Mouse (Mus musculus): ENCODE data around the gene Pgap3. TPM values are rescaled to one million over a fixed set of nuclear protein-coding genes. Genes with fewer than 3 reads are reported as not detected.
"Not testable (repeated sequence)": the region's sequence is repeated elsewhere in the genome, so short reads cannot be mapped to it uniquely, and the experiment has no call there.

The Pgap3 gene
- polyA plus RNA-seq, 3 experiments from 2014 or later: 7.0 to 8.2 (median 7.2) TPM

DNA sequence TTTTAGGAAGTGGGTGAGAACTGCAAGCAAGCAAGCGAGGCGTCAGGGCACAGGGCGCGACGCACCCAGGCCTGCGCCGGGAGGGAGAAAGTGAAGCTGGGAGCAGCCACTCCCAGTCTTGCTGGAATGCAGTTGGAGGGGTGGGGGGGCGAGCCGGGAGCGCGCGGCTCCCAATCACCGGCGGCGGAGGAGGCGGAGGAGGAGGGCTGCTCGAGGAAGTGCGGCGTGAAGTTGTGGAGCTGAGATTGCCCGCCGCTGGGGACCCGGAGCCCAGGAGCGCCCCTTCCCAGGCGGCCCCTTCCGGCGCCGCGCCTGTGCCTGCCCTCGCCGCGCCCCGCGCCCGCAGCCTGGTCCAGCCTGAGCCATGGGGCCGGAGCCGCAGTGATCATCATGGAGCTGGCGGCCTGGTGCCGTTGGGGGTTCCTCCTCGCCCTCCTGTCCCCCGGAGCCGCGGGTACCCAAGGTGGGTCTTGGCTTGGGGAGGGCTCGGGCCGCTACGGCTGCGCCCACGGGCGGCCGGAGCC, 12.0 kb upstream of the Pgap3 start, which contains the start of gene Erbb2:
Gene Erbb2, plus strand, starts transcription at position 198 of the 524 bp plus-strand sequence.
- no peak for ATAC-seq

DNA sequence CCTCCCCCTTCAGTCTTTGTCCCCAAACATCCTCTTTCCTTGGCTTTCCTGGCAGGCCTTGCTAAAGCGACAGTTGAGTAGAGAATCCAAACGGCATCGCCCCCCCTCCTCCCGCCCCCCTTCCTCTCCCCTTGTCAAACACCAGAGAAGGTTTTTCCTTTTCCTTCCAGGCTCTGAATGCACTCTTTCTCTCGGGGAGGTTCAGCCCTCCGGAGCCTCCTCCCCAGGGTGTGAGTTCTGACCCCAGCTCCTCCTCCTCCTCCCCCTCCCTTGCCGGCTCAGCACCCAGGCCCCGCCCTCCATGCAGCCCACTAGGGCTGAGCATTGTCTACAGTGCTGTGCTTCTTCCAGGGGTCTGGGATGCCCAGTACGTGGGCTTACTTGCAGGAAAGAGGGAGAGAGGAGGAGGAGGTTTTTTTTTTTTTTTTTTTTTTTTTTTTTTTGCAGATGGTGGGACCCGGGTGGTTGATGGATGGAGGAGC, 9.1 kb upstream of the Pgap3 start:
- ATAC-seq: no peak

DNA sequence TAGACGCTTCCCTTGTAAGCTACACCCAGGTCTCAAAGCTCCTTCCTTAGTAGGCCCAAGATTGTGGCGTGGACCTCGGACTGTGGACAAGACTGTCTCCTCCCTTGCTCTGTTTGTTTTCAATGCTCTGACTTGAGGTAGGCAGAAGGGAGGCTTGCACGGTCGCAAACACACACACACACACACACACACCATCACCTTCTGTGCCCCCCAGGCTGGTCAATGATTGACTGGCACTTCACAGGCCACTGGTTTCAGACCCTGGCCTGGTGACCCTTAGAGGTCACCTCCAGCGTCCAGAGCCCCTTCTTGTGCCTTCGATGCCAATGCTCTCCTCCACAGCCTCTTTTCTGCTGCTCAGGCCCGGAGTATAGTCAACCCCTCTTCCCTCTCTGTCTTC, 8.6 kb upstream of the Pgap3 start:
- no peak for ATAC-seq

DNA sequence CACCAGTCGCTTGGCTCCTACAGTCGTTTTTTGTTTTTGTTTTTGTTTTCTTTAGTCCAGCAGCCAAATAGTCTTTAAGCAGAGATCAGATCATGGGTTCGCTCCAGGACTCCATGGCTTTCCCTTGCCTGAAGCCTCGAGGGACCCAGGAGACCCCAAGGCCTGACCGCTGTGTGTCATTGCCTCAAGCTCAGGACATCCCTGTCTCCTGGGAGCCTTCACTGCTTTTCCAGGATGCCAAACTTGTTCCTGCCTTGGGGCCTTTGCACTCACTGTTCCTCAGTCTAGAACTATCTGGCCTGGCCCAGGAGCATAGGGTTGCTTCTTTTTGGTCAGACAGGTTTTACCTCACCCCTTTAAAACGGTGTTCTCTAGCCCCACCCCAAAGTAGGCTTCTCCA, 6.3 kb upstream of the Pgap3 start:
- no peak for ATAC-seq

DNA sequence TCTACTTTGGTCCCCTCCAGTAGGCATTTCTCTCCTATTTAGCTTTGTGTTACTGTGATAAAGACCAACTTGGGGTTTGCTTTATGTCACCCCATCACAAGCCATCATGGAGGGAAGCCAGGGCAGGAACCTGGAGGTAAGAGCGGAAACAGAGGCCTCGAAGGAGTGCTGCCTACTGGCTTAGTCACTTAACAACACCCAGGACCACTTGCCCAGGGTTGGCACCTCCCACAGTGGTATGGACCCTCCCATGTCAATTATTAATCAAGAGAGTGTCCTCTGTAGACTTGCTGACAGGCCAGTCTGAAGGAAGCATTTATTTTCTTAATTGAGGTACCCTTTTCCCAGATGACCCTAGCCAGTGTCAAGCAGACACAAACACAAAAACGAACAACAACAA, 526 bp upstream of the Pgap3 start:
- peak; percentile 22 for ATAC-seq

DNA sequence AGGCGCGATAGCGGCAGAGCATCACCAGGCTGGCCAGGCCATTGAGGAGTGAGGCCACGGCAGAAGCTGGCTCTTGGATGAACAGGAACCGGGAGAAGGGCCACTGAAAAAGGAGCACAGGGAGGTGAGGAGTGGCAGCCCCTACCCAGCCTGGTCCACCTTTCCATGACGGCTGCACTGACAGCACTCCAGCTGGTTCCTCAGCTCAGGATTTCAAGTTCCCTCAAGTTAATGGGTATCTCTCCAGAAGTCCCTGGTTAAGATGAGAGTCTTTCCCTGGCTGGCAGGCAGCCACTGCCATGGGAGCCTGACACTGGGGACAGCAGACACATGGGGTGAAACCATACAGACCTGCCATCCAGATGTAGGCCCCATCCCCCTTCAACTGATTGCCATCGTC, 2.3 kb downstream of the Pgap3 start:
- no peak for ATAC-seq

DNA sequence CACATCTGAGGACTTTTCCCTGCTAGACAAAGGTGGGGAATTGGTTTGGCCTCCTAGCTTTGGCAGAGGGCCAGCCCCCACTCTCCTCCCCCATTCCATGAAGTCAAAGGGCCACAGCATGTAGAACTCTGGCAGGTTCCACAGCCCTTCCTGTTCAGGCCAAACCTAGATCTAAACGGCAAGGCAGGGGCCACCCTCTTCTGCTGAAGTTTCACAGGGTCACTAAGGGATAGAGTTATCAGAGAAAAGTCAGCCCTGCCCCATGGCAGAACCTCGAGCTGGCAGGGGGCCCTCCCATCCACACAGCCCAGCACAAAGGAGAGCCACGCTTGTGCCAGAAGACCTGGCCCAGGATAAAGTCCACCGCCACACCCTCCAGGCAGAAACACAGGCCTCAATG, 5.2 kb downstream of the Pgap3 start:
- ATAC-seq: no peak

DNA sequence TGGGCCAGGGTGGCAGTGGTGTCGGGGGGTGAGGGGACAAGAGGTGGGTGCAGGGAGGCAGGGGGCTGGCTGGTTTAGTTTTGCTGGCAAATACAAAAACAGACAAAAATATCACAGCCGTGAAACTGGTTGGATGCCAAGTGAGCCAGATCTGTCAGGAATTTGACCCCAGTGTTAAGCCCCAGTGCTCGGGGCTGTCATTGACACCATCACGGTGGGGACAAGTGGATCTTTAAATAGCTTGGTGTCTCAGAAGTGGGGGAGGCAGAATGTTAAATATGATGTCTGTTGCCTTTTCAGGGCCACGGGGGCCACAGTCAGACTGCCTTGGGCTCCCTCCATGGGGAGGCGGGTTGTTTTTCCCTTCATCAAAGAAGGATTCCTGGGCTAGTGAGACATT, 6.0 kb downstream of the Pgap3 start:
- no peak for ATAC-seq

DNA sequence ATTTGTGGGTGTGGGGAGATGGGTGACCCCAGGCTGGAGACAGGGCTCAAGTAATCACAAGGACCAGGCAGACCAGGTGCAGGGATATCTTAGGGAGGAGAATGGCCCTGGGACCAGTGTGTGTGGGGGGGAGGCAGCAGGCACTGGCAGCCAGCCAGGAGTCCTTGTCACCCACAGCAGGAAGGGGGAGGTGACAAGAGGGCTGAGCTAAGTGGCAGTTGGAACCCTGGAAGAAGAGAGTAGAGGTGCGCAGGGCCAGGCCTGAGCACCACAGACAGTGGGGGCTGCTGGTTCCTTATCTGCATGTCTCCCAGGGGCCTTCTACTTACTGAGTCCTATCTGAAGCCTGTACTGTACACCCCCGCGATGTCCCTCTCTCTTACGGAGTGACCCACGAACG, 7.0 kb downstream of the Pgap3 start:
- ATAC-seq: no peak

DNA sequence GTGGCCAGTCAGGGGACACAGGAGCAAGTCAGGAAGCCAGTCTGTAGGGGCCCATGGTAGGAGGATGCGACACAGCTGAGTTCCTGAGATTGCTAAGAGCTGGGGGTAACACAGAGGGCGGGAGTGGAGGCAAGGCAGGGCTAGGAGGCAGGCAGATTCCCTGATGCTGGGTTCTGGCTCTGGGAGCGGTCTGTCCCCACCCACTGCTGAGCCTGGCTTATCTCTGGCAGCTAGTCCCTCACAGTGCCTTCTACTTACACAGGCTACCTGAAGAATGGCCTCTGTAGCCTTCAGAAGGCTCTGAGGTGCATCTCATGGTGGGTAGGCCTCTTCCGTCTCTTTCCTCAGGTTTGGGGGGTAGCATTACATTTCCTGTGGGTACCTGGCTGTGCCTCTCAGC, 7.6 kb downstream of the Pgap3 start:
- no peak for ATAC-seq

DNA sequence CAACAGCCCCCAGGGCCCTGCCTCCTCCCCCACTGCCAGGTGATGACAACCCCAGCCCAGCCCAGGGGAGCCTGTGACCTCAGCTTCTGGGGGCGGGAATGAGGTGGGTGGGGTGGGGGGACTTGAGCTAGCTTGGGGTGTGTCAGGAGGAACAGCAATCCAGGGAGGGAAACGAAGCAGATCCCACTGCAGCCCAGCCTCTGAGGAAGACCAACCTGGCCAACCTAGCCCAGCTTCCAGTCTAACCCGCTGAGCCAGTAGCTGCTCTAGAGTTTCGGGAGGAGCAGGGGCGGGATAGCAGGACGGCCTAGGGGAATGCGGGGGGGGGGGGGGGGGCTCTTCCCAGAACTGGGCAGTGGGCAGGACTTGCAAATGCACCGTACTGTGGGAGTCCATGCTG, 8.3 kb downstream of the Pgap3 start:
- ATAC-seq: no peak

DNA sequence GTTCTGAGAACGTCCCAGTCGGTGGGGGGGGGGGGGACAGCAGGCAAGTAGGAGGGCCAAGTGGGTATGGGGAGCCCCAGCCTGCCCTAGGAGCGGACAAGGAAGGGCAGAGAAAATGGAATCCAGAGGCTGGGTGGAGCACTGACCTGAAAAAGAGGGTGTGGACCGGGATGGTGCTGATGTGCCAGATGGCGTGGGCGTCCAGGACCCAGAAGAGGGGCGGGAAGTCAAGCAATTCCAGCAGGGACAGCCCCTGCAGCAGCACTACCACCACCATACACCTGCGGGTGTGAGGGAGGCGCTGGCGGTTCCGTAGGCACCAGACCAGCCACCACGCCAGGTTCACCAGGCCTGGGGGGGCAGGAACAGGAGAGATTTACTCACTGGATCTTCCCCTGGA, 10.1 kb downstream of the Pgap3 start:
- ATAC-seq: no peak

DNA sequence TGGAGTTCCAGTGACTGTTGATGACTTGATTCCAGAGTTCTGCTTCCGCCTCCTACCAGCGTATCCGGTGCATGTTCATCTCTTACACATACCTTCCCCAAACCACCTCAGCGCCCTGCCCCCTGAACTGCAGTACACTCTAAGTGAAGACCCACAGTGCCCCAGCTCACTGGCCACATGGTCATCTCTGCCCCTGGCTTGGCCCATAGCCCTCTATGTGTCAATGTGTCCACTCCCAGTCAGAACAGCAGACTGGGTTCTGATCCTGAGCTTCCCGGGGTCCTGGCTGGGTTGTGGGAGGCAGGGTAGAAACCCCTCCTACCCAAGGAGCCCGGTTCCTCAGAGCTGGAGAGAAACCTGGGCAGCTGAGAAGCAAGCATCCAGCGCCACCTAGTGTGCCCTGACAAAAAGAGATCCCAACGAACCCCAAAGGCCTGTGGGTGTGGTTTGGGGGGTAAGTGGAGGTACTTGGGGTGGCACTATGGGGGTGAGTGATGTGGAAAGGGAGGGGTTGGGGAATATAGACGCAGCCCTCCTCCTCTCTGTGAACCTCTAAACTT, 11.0 kb downstream of the Pgap3 start:
- ATAC-seq: no peak

DNA sequence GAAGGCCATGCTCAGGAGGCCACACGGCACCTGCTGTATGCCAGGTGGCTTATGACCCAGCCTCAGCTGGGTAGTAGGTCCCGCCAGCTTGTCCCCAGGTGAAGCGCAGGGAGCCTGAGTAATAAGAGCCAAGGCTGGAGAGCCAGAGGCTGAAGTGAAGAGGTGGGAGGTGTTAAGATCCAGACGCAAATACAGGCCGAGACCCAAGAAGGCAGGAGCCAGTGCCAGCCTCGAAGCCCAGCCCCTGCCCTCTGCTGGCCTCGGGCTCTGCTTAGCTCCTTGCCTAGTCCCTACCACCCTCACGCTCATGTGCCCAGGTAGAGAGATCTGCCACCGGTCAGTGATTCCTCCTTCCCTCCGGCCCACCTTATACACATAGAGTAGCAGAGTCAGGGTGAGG, 12.0 kb downstream of the Pgap3 start:
- no peak for ATAC-seq

DNA sequence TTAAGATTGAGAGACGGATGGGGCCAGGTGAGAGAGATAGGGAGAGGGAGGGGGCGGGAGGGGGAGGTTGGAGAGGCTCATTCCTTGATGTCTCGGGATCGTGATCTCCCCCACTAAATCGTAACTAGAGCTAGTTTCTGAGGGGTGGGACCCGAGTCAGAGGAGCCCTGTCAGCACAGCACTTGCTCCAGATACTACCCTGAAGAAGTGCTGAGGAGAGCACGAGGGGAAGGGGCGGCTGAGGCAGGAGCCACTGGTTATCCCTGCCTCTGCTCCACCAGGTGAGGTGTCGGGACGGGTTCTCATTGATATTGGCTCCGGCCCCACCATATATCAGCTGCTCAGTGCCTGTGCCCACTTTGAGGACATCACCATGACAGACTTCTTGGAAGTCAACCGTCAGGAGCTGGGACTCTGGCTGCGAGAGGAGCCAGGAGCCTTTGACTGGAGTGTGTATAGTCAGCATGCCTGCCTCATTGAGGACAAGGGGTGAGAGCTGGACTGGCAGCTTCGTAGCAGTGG, 13.2 kb downstream of the Pgap3 start:
- no peak for ATAC-seq

DNA sequence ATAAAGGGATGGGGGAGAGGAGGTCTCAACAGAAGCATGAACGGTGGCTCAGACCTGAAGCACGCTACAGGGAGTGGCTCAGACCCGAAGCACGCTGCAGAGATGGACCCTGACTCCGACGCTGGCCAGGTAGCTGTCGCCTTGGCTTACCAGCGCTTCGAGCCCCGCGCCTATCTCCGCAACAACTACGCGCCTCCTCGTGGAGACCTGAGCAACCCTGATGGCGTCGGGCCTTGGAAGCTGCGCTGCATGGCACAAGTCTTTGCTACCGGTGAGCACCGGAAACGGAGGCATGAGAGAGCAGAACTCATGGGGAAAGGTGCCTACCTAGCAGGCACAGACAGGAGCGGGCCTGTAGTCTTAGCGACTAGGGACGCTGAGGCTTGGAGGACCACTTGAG, 13.7 kb downstream of the Pgap3 start:
- ATAC-seq: no peak

DNA sequence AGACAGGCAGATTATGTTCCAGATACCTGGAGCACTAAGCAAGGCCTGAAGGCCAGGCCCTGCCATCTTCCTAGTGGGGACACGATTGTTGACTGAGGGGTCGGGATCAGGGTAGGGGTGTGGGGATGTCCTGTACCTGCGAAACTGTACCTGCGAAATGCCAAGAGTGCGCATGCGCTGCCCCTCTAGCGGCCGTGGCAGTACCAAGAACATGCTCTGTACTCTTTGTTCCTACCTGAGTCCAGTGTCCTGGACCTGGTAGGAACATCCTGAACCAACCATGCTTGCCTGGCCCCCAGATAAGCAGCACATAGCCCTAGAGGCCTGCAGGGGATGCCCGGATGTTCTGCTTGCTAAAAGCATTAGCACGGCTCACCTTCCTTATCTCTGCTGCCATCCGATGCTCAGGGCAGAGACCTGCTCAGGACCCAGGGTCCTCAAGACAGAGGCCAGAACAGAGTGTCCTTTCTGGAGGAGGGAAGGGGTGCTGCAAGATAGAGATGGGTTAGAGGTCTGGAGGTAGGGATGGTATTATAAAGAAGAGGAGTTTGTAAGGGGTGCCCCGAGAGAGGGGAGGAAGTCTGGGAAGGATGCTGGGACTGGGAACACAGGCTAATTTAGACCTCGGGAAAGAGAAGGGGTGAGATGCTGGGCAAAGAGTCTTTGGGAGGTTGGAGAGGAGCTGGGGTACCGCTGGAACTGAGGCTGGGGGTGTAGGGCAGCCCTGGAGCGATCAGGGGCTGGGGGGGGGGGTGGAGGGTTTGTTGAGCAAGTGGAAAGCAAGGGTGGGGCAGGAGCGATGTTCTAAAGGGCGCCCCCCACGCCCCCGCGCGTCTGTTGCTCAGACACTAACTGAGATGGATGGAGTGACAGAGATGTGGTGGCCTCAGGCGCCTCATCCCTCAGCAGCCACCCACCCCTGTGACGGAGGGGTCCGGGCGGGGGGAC, 14.4 kb downstream of the Pgap3 start, which contains the start of gene Pnmt:
Gene Pnmt, plus strand, starts transcription at position 813 of the 948 bp plus-strand sequence.
- no peak for ATAC-seq

DNA sequence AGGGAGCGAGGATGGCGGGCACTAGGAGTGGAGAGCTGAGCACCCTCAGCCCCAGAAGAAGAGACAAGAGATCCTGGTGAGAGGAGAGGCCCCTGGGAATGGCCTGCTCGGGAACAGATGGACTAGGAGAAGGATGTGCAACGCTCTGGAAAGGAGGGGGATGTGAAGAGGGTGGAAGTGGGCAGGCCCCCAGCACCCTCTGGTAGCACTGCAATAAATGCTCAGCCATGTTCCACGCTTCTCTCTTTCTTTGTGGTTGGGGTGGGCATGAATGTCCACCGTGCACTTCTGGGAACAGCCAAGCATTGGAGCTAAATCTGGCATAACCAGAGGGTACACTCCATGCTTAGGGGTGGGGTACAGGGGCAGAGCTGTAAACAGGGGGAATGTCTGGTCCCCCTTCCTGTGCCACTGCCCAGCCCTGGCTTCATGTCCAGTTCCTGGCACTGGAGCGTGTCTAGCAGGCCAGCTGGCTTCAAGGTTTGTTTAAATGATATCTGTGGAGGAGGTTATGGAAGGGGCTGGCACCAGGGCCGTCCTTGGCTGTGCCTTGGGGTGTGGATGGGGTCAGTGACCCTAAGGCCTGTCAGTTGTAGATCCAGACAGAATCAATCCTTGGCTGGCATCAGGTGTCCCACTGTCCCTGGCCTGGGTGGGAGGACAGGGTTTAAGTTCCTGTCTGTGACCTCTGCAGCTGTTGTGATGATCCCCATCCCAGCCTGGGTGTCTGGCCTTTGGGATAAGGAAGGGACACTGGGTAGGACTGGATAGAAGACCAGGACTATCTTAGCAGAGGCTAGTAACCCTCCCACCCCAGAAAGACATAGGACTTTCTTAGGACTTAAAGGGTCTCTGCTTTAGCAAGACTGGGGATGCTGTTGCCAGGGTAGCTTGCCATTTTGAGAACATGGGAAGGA, 15.3 kb downstream of the Pgap3 start:
- no peak for ATAC-seq

DNA sequence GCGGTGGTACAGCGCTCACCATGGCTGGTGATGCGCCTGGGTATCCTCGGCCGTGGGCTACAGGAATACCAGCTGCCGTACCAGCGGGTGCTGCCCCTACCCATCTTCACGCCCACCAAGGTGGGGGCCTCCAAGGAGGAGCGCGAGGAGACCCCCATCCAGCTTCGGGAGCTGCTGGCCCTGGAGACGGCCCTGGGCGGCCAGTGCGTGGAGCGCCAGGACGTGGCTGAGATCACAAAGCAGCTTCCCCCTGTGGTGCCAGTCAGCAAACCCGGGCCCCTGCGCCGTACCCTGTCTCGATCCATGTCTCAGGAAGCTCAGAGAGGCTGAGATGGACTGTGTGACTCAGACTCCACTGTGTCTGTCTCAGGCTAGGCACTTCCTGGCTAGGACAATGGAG, 16.1 kb downstream of the Pgap3 start:
- no peak for ATAC-seq

DNA sequence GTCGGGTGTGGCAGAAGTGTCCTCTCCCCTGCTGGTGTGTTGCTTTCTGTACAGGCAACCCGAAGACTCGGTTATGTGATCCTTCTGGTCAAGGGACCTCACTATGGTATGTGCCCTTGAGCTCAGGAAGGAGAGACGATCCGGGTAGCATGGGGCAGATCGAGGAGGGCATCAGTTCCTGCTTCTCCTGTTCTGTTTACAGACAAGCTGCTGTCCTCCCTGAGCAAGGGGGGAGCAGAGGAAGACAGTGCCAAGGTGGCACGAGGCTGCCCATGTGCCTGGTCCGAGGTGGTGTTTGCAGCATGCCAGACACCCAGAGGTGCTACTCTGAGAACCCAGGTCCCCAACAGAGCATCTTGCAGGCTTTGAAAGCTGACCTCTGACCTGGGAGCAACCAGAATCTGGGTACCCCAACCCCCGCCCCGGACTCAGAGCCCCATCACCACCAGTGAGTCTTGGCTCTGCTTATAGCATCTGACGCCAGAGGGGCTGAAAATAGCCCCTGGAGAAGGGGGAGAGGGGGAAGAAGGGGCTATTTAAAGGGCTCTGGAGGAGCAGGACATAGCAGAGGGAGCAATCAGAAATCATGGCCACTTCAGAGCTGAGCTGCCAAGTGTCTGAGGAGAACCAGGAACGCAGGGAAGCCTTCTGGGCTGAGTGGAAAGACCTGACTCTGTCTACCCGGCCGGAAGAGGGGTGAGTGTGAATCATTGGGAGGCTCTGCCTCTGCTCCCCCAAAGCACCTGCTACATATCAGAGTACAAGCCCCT, 16.8 kb downstream of the Pgap3 start, which contains the start of gene Tcap:
Gene Tcap, plus strand, starts transcription at position 551 of the 770 bp plus-strand sequence.
- ATAC-seq: no peak

DNA sequence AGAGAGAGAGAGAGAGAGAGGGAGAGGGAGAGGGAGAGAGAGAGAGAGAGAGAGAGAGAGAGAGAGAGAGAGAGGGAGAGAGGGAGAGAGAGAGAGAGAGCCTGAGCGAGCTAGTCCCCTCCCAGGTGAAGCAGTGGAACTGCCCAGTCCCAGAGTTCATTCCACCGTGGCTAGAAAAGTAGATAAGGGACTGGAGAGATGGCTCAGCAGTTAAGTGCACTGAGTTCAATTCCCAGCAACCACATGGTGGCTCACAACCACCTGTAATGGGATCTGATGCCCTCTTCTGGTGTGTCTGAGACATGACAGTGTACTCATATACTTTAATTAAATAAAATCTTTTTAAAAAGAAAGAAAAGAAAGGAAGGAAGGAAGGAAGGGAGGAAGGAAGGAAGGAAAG, 17.9 kb downstream of the Pgap3 start:
- not testable (repeated sequence) for ATAC-seq

All from inflammation-experienced regulatory T-cells, adult 6 months (primary cell).